Mouse (Mus musculus) monocyte, adult 2 months (primary cell): ENCODE results near the gene Mrpl27.
A peak's percentile ranks its signal among the peaks of the same experiment; 100 is the strongest.
"Not testable (repeated sequence)": the region's sequence is repeated elsewhere in the genome, so short reads cannot be mapped to it uniquely, and the experiment has no call there.

Source experiments
- DNase-seq, 2 experiments: peaks; one replicate each; pipeline ENCODE4 v3.0.0; 2022; ENCODE audit warnings: low spot score in 2 of 2, low read depth in 1 of 2

Gene Mrpl27

GRCm38 (mm10) chr11:94653663-94654436 lies at the start of gene Mrpl27, which contains the start of gene Eme1:
TSS of gene Mrpl27 (plus strand) at chr11:94653767.
TSS of gene Eme1 (minus strand) at chr11:94653964.
- peak; percentile 52 to 69 for DNase-seq

GRCm38 (mm10) chr11:94610744-94611740 lies 42.5 kb upstream of the Mrpl27 start:
- DNase-seq = no peak

GRCm38 (mm10) chr11:94614603-94615002 lies 39.0 kb upstream of the Mrpl27 start:
- DNase-seq = no peak

GRCm38 (mm10) chr11:94615494-94615893 lies 38.1 kb upstream of the Mrpl27 start:
- DNase-seq = no peak

- no peak for DNase-seq
Measured at GRCm38 (mm10) chr11:94617646-94618045, 35.9 kb upstream of the Mrpl27 start.

- no peak for DNase-seq
Measured at GRCm38 (mm10) chr11:94620766-94621457, 32.7 kb upstream of the Mrpl27 start.

- DNase-seq = no peak
Measured at GRCm38 (mm10) chr11:94621458-94621852, 32.1 kb upstream of the Mrpl27 start.

- DNase-seq = no peak
Measured at GRCm38 (mm10) chr11:94622162-94622561, 31.4 kb upstream of the Mrpl27 start.

GRCm38 (mm10) chr11:94629199-94629883 lies 24.2 kb upstream of the Mrpl27 start, which contains the start of gene Lrrc59:
TSS of gene Lrrc59 (plus strand) at chr11:94629767.
- DNase-seq = peak; percentile 85 to 93

- peak in 1 of 2 experiments; percentile 16 for DNase-seq
Measured at GRCm38 (mm10) chr11:94629884-94630198, 23.7 kb upstream of the Mrpl27 start.

GRCm38 (mm10) chr11:94630199-94631011 lies 23.2 kb upstream of the Mrpl27 start:
- no peak for DNase-seq

GRCm38 (mm10) chr11:94631969-94632368 lies 21.6 kb upstream of the Mrpl27 start:
- DNase-seq = no peak

- no peak for DNase-seq
Measured at GRCm38 (mm10) chr11:94632988-94633387, 20.6 kb upstream of the Mrpl27 start.

GRCm38 (mm10) chr11:94634431-94634830 lies 19.1 kb upstream of the Mrpl27 start:
- DNase-seq = no peak

- DNase-seq = no peak
Measured at GRCm38 (mm10) chr11:94644461-94645219, 8.9 kb upstream of the Mrpl27 start.

- DNase-seq = no peak
Measured at GRCm38 (mm10) chr11:94646457-94646856, 7.1 kb upstream of the Mrpl27 start.

- DNase-seq = not testable (repeated sequence)
Measured at GRCm38 (mm10) chr11:94651241-94651640, 2.3 kb upstream of the Mrpl27 start.

- DNase-seq = no peak
Measured at GRCm38 (mm10) chr11:94652973-94653372, 594 bp upstream of the Mrpl27 start.

GRCm38 (mm10) chr11:94661344-94661743 lies 7.8 kb downstream of the Mrpl27 start:
- DNase-seq = no peak
